Mouse (Mus musculus): ENCODE results near the gene Celf2.

The Celf2 gene

GRCm38 (mm10) chr2:6553656-6554055, 955.7 kb downstream of the Celf2 start:
- no peak for DNase-seq (ENCODE audit: low read depth, low spot score)

GRCm38 (mm10) chr2:6549251-6549650, 960.1 kb downstream of the Celf2 start:
- no peak for DNase-seq (ENCODE audit: low read depth, low spot score)

- no peak for DNase-seq (ENCODE audit: low read depth, low spot score)
Measured at GRCm38 (mm10) chr2:6547139-6547664, 962.2 kb downstream of the Celf2 start.

GRCm38 (mm10) chr2:6546462-6547138, 962.8 kb downstream of the Celf2 start:
- DNase-seq (ENCODE audit: low read depth, low spot score): no peak

- DNase-seq (ENCODE audit: low read depth, low spot score): no peak
Measured at GRCm38 (mm10) chr2:6545127-6545931, 964.0 kb downstream of the Celf2 start.

- DNase-seq (ENCODE audit: low read depth, low spot score): no peak
Measured at GRCm38 (mm10) chr2:6543650-6544049, 965.7 kb downstream of the Celf2 start.

- DNase-seq (ENCODE audit: low read depth, low spot score): no peak
Measured at GRCm38 (mm10) chr2:6542556-6543180, 966.7 kb downstream of the Celf2 start.

- no peak for DNase-seq (ENCODE audit: low read depth, low spot score)
Measured at GRCm38 (mm10) chr2:6540825-6541224, 968.5 kb downstream of the Celf2 start.

- no peak for DNase-seq (ENCODE audit: low read depth, low spot score)
Measured at GRCm38 (mm10) chr2:6540092-6540491, 969.3 kb downstream of the Celf2 start.

GRCm38 (mm10) chr2:6538500-6538899, 970.9 kb downstream of the Celf2 start:
- DNase-seq (ENCODE audit: low read depth, low spot score): no peak

- no peak for DNase-seq (ENCODE audit: low read depth, low spot score)
Measured at GRCm38 (mm10) chr2:6538031-6538430, 971.3 kb downstream of the Celf2 start.

GRCm38 (mm10) chr2:6537326-6537725, 972.0 kb downstream of the Celf2 start:
- DNase-seq (ENCODE audit: low read depth, low spot score): no peak

- no peak for DNase-seq (ENCODE audit: low read depth, low spot score)
Measured at GRCm38 (mm10) chr2:6536372-6536771, 973.0 kb downstream of the Celf2 start.

- DNase-seq (ENCODE audit: low read depth, low spot score): no peak
Measured at GRCm38 (mm10) chr2:6532341-6532740, 977.0 kb downstream of the Celf2 start.

- DNase-seq (ENCODE audit: low read depth, low spot score): no peak
Measured at GRCm38 (mm10) chr2:6528076-6528475, 981.3 kb downstream of the Celf2 start.

GRCm38 (mm10) chr2:6526825-6527224, 982.5 kb downstream of the Celf2 start:
- no peak for DNase-seq (ENCODE audit: low read depth, low spot score)

- no peak for DNase-seq (ENCODE audit: low read depth, low spot score)
Measured at GRCm38 (mm10) chr2:6526311-6526710, 983.1 kb downstream of the Celf2 start.

GRCm38 (mm10) chr2:6523924-6524300, 985.5 kb downstream of the Celf2 start:
- DNase-seq (ENCODE audit: low read depth, low spot score): no peak

- no peak for DNase-seq (ENCODE audit: low read depth, low spot score)
Measured at GRCm38 (mm10) chr2:6523261-6523923, 986.0 kb downstream of the Celf2 start.

GRCm38 (mm10) chr2:6522411-6522810, 987.0 kb downstream of the Celf2 start:
- no peak for DNase-seq (ENCODE audit: low read depth, low spot score)

- no peak for DNase-seq (ENCODE audit: low read depth, low spot score)
Measured at GRCm38 (mm10) chr2:6513176-6513575, 996.2 kb downstream of the Celf2 start.

GRCm38 (mm10) chr2:6507071-6507470, 1002.3 kb downstream of the Celf2 start:
- no peak for DNase-seq (ENCODE audit: low read depth, low spot score)
